Mouse (Mus musculus): ENCODE measurements around the gene Atf7ip2. TPM values are rescaled to one million over a fixed set of nuclear protein-coding genes. Genes with fewer than 3 reads are reported as not detected.

Atf7ip2 gene
- total RNA-seq, 2 experiments from 2014 or later: 1.7 to 1.9 TPM

DNA sequence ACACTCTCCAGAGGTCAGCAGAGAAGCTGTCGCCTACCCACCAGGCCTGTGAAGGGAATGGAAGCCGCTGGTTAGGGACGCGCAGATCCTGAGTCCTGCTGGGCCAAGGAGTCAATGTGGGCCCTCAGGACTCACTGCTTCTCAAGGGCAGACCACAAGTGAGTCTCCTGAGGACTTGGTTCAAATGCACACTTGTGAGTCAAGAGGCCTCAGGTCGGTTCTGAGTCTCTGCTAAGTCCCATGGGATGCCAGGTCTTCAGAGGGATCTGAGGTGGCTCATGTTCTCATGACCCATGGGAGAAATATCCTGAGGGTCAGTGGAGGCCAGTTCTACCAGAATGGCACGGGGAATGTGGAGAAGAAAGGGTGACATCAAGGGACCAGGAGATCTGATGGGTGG is 95.6 kb downstream of the Atf7ip2 start:
- no peak for DNase-seq (ENCODE audit: low spot score in 2 of 2)

GRCm38 (mm10) chr16:10297696-10298644 is 105.5 kb downstream of the Atf7ip2 start:
- DNase-seq (ENCODE audit: low spot score in 2 of 2): no peak

GRCm38 (mm10) chr16:10299637-10300036 is 107.1 kb downstream of the Atf7ip2 start:
- no peak for DNase-seq (ENCODE audit: low spot score in 2 of 2)

DNA sequence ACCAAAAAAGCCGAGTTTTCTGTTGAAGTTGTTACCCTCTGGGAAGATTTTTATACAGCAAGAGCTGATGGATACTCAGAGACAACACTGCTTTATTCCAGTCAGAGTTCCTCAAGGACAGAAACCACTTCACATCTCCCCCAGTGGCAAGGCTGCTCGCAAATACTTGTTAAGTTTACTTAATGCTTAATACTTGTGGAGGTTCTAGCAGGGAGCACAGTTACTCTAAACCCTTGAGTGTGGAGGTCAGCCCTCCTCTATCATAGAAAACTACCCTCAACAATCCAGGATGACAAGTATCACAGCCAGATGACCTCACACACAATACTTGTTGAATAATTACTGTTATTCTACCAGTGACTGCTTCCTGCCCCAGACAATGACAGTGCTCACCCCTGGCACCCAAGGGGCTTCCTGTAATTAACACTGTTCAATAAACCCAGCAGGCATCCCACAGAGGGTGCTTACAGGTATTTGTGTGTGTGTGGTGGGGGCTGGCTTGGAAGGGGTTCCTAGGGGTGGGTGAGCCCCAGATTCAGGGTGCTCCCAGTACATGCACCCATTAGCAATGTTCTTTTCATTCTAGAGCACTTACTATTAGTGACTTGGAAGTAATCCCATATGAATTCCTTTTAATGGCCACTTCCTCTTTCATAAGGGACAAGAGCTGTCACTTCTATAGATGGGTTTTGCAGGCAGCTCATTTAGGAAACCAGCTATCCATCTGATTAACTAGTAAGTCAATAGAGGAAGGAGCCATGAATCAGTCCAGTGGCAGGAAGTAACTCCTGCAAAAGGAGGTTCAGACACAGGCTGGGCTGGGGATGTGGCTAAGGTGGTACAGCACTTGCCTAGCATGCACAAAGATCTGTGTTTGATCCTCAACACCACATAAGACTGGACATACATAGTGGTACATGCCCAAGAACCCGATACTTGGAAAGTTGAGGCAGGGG is 108.0 kb downstream of the Atf7ip2 start:
- DNase-seq (ENCODE audit: low spot score in 2 of 2): no peak

Small RNAs within 50 kb of the gene (microRNA-seq; reads per million reads assigned to microRNA genes)
- gene Gm22932: not detected

Other genes starting within 250 kb of the Atf7ip2 start
- gene Grin2a, start 197.2 kb upstream of the Atf7ip2 start, total RNA-seq (2021): 1 to 10 TPM; 2.9 TPM
- gene Rpl39l, start 22.5 kb upstream of the Atf7ip2 start, total RNA-seq (2021): not detected
- gene Emp2, start 121.3 kb downstream of the Atf7ip2 start, total RNA-seq (2021): 10 to 100 TPM in 1 of 2 experiments, 1 to 10 TPM in 1; 9.7 to 12.5 TPM
- gene Tekt5, start 202.8 kb downstream of the Atf7ip2 start, total RNA-seq (2021): under 1 TPM in 1 of 2 experiments, not detected in 1; 0.28 TPM
- 10 to 100 TPM; 22.2 to 23.4 TPM for gene Nubp1, start 219.2 kb downstream of the Atf7ip2 start, total RNA-seq (2021)